Mouse (Mus musculus) C2C12 (cell line): Measurements from ENCODE around the gene Tbc1d21.

Experiments used
- CEBPB ChIP-seq: IDR thresholded peaks from one replicate; pipeline ENCODE4 v1.6.1; 2011; ENCODE audit warnings: low read depth, mild to moderate bottlenecking, control low read depth, moderate library complexity
- CTCF ChIP-seq: IDR thresholded peaks from one replicate; pipeline ENCODE4 v1.5.1; 2011; ENCODE audit not compliant: control insufficient read depth, insufficient read depth, insufficient read length
- FOSL1 ChIP-seq: IDR thresholded peaks from one replicate; pipeline ENCODE4 v1.8.0; 2011; ENCODE audit warnings: mild to moderate bottlenecking, low read length; ENCODE audit not compliant: poor library complexity, insufficient read depth, severe bottlenecking
- MYOD1 ChIP-seq: IDR thresholded peaks from one replicate; pipeline ENCODE4 v1.6.1; 2011; ENCODE audit warnings: low read depth; ENCODE audit not compliant: control insufficient read depth, insufficient read length
- MYOG ChIP-seq: IDR thresholded peaks from one replicate; pipeline ENCODE4 v1.6.1; 2011; ENCODE audit not compliant: control insufficient read depth, insufficient read length; ENCODE audit errors: extremely low read depth

DNA sequence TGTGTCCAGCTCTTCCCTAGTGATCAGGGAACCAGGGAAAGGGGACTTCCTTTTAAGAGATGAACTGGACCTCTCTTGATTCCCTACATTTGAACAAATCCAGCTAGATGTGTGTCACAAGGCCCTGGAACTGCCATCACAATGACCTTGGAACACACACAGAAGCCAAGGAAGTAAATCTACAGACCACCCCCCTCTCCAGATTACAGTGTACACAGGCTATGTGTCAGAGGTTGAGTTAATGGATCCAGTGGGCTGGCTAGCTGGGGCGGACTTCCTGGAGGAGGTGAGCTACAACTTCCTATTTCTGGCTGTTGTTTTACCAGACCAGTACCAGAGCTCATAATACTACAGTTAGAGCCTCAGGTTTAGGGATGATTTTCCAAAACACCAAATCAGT is at the start of gene Tbc1d21:
- TF ChIP-seq CTCF (no peak), MYOG (no peak), CEBPB (no peak), MYOD1 (no peak), FOSL1 (no peak)
